Mouse (Mus musculus) left cerebral cortex, postnatal 25 days (tissue): ENCODE results near the gene Sv2a. TPM values are rescaled to one million over a fixed set of nuclear protein-coding genes. Genes with fewer than 3 reads are reported as not detected.
"Not testable (repeated sequence)": the region's sequence is repeated elsewhere in the genome, so short reads cannot be mapped to it uniquely, and the experiment has no call there.

Source experiments
- DNase-seq, 2 experiments: peaks; one replicate each; pipeline ENCODE4 v3.0.0; 2022; ENCODE audit warnings: low spot score in 2 of 2, mixed read lengths in 1 of 2
- intact Hi-C: fragments of 180-260 bp; cut with DNase I; formaldehyde crosslinking; loops from one replicate; pipeline ENCODE4 v1.15.1; 2025
- total RNA-seq, 2 experiments: library from RNA; stranded (reverse); gene quantifications; 2 replicates each; pipeline ENCODE4 v1.2.3; 2021

The Sv2a gene
- total RNA-seq, 2 experiments from 2014 or later: 429 to 435 TPM

DNA sequence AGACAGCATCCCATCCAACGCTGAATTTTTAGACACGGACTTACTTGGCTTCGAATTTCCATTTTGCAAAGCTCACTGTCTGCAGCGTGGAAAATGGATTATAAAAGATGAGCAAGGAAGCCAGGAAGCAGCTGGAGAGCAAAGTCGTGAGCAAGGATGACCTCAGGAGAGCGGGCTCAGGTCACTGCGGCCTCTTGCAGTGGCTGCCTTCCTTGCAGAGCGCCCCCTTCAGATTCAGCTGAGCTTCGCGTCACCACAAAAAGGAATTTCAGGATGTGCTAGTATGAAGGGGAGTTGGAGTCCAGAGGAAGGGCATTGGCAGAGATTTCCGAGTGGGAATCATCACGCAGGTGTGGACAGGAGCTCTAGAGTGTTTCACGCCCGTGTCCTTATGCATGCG, 28.3 kb downstream of the Sv2a start:
- intact Hi-C loops: no loop called here
- DNase-seq: no peak

DNA sequence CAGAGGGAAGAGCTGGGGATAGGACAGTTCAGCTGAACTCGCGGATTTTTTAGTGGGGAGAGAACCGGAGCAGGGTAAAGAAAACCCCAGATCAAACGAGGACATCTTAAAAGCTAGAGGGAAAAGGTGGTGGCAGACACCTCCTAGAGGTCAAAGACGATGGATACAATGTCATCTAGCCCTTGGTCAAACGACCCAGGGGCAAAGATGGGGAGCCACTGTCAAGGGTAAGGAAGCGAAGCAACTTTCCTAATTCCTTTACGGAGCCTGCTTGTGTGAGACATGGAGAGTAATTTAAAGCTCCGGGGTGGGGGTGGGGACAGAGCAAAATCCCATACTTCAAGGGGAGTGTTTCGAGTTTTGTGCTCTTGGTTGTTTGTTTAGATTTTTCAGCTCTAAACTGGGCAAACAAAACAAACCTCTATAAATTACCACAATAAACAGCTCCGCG, 38.3 kb downstream of the Sv2a start:
- intact Hi-C loops: loop anchor here (5.0 kb wide), 1 partner anchor 147 kb away; no protein-coding TSS in a partner anchor
- peak in 1 of 2 experiments; percentile 48 for DNase-seq

DNA sequence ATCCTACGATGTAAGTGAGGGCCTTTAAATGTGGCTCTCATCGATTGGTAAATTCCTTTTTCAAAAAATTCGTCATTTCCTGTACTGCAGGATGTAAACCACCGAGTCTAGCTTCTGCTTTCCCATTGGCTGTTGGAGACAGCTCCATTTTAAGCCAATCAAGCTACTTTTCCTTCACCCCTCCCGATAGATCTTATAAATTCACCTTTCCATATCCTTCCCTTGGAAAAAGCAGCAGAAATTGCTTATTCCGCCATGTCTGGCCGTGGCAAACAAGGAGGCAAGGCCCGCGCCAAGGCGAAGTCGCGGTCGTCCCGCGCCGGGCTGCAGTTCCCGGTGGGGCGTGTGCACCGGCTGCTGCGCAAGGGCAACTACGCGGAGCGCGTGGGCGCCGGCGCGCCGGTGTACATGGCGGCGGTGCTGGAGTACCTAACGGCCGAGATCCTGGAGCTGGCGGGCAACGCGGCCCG, 38.7 kb downstream of the Sv2a start, which contains the start of the genes Bola1 and Hist2h2ab:
Bola1 (minus strand) TSS at position 49 of the 470 bp plus-strand sequence.
Hist2h2ab (plus strand) TSS at position 205 of the 470 bp plus-strand sequence.
- DNase-seq: peak; percentile 82 to 95
- intact Hi-C loops: loop anchor here (2.0 to 5.0 kb wide), 2 partner anchors 43 to 147 kb away; partner anchors contain the start of gene Hist2h4

DNA sequence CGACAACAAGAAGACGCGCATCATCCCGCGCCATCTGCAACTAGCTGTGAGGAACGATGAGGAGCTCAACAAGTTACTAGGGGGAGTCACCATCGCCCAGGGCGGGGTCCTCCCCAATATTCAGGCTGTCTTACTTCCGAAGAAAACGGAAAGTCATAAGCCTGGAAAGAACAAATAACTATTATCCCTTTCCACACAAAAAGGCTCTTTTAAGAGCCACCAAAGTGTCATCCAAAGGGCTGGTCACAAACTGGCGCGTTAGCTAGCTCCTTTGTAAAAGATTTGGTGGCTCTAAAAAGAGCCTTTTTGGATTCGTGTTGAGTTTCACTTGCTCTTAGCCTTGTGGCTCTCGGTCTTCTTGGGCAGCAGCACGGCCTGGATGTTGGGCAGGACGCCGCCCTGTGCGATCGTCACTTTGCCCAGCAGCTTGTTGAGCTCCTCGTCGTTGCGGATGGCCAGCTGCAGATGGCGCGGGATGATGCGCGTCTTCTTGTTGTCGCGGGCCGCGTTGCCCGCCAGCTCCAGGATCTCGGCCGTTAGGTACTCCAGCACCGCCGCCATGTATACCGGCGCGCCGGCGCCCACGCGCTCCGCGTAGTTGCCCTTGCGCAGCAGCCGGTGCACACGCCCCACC, 39.3 kb downstream of the Sv2a start:
- not testable (repeated sequence) for DNase-seq
- intact Hi-C loops: loop anchor here (2.0 kb wide), 1 partner anchor 43 kb away; the partner anchor contains the start of gene Hist2h4

DNA sequence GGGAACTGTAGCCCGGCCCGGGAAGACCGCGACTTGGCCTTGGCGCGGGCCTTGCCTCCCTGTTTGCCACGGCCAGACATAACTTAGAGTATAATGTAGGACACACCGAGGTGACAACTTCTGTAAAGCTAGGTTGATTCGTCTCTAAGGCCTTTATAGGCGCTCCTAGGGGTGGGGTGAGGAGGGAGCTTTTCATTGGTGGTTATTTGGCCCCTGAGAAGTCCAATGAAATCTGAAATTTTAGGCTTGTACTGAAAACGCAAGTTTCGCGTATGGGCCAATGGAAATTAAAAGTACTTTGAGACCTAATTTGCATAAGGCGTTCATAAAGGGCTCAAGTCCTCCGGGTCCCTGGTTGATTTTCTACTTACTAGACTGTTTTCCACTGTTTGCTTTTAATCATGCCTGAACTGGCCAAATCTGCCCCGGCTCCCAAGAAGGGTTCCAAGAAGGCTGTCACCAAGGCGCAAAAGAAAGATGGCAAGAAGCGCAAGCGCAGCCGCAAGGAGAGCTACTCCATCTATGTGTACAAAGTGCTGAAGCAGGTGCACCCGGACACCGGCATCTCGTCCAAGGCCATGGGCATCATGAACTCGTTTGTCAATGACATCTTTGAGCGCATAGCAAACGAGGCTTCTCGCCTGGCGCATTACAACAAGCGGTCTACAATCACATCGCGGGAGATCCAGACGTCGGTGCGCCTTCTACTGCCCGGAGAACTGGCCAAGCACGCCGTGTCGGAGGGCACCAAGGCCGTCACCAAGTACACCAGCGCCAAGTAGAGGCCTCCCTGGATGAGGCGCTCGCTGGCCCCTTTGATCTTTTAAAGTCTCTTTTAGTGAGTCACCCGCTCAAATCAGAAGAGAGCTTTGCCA, 40.1 kb downstream of the Sv2a start, which contains the start of the genes Hist2h2ac and Hist2h2be:
Hist2h2ac (minus strand) TSS at position 116 of the 875 bp plus-strand sequence.
Hist2h2be (plus strand) TSS at position 355 of the 875 bp plus-strand sequence.
- peak; percentile 87 to 96 for DNase-seq
- intact Hi-C loops: loop anchor here (2.0 kb wide), 1 partner anchor 42 kb away; the partner anchor contains the start of gene Hist2h4

DNA sequence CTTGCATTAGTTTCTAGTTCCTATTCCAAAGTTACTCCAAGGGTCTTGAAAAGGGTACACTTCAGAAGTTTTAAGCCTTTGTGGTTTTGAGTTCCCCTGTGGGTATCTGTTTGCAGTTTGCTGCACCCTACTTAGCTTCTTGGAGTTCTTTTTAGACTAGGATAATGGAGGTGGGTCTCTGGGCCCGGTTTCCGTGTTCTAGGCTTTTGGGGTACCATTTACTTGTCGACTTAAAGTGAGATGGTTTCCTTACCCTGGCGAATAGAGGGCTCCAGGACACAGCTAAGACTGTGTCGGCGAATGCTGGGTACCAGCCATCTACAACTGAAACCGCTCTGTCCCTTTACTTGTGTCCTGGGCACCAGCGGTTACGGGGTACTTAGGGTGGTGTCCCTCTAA, 40.7 kb downstream of the Sv2a start:
- no peak for DNase-seq
- intact Hi-C loops: loop anchor here (2.0 kb wide), 1 partner anchor 41 kb away; the partner anchor contains the start of gene Hist2h4

DNA sequence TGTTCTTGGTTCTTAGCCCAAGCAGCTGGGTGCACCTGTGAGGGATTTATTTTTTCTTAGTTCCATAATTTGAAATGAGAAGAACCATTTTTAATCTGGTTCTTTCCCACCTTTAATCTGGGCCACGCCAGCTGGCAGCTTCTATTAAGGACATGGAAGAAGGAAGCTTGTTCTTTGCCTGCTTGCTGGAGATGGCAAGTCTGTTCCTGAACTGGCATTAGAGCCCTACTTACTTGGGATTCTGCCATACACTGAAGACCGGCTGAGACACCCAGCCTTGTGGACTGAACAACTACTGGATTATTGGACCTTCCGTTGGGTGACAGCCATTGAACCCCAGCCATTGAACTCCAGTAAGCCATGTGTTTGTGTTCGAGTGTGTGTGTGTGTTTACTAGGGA, 41.8 kb downstream of the Sv2a start:
- intact Hi-C loops: no loop called here
- peak in 1 of 2 experiments; percentile 19 for DNase-seq

DNA sequence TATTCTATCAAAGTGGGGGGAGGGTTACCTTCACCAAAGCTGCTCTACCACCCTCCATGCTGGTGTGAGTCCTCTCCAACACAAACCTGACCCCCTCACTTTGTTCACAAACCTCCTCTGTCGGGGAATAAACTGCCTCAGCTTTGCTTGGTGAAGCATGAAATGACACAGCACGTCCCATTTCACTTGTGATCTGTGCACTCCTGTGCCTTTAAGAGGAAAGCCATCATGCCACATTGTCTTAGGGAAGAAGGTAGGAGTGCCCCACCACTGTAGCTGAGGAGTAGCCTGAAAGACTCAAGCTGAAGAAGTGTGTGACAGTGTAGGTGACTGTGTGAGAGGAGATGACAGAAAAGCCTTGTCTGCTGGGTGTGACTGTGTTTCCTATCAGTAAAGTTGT, 44.5 kb downstream of the Sv2a start:
- DNase-seq: no peak
- intact Hi-C loops: no loop called here

DNA sequence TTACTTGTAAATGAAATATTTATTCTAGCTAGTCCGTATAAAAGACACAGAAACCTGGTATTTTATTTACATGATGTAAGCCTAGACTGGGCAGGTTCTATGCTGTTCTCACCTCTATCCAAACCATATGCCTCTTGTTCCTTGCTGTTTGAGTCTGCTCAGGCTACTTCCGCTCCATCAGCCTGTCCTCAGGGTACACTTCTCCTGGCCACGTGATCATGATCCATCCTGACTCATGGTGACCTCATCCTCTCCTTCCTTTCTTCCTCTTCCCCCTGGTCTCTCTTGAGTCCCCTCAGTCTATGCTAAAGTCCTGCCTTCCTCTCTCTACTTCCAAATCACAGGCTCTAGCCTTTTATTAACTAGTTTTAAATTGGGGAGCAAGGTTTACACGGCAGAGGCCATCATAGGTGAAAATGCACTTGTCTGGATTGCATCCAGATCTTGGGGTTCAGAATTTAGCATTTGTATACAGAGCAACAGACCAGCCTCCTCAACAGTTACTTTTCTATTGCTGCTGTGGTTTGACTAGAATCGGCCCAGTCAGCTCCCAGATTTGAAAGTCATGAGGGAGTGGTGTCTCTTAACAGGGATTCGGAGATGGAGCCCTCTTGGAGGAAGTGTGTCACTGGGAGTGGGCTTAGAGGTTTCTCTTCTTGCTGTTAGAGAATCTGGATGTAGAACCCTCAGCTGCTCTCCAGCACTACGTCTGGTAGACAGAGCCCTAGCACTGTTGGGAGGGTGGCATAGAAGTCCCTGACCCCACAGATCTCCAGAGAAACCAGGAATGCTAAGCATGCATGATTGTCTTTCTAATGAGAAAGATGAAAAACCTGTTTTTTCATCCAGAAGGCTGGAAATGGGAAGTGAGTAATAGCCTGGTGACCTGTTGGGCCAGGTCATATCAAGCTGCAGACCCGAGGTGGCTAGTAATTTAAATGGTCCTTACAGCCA, 46.0 kb downstream of the Sv2a start:
- intact Hi-C loops: no loop called here
- DNase-seq: no peak

DNA sequence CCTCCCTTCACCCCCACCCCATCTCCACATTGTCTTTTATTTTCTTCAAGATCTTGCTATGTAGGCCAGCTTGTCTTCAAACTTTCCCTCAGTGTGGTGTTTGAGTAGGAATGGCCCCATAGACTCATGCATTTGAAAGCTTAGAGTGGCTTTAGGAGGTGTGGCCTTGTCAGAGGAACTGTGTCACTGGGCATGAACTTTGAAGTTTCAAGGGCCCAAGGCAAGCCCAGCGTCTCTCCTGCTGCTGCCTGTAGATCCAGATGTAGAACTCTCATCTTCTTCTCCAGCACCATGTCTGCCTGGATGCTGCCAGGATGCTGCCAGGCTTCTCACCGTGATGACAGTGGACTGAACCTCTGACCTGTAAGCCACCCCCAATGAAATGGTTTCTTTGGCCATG, 47.9 kb downstream of the Sv2a start:
- intact Hi-C loops: no loop called here
- no peak for DNase-seq

DNA sequence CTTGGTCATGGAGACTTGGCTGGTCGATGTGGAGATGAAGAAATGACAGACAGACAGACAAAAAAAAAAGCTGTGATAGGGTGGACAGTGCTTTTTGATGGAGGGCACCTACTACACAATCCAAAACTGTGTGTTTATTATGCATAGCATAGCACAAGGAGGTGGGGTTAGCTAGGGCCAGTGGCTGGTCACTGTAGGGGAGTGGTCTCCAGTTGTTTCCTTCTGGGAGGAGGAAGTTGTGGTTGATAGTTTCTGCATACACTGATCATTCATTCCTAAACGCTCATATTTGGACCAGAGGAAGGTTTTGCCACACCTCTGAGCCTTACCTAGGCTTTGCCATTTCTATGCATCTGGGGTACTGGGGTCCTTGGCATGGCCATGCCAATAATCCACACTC, 49.5 kb downstream of the Sv2a start:
- intact Hi-C loops: no loop called here
- DNase-seq: no peak

DNA sequence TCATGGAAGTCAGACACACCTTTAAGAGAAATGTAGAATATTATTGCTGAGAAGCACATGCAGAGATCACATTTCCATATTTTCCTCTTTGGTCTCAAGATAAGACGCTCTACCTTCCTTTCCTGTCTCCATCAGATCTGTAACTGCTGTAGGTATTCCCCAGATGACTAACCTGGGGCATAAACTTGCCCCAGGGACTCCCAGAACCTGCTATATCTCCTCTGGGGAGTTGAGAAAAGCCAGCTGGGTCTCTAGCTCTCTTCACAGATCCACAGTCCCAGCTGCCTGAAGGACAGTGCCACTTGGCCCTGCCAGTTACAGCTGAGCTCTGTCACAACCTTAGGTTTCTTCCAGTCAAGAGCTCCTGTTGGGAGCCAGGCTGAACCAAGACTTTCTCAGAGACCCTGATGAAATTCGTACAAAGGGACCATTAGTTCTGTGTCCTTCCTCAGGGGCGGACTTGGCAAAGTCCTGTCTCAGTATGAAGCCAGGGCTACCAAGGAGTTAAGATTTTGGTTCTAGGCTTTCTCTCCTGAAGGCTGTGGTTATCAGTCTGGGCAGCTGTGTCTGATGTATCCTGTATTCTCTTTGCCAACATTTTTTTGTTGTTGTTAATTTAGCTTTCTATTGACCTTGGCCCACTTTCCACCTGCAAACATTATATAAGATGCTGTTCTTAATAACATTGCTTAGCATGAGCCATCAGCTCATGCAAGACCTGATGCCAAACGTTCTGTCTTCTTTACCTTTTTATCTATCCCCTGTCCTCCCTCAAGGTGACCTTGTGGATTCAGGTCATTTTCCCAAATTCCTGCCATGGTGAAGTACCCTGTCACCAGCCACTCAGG, 50.2 kb downstream of the Sv2a start:
- no peak for DNase-seq
- intact Hi-C loops: no loop called here

DNA sequence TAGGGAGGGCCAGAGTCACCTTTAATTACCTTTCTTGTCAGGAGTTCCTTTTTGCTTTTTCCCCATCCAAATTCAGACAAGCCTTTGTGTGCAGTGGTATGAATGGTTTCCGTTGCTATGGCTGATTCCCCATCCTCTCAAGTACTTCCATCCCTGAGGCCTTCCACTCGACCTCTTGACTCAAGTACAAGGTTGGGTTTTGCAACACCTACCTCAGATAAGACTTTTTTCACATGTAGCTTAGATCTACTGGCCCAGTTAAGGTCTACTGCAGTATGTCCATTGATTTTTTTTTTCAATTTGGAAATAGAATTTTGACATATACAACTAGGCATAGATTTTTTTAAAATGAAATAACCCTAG, 50.8 kb downstream of the Sv2a start:
- intact Hi-C loops: no loop called here
- DNase-seq: no peak

DNA sequence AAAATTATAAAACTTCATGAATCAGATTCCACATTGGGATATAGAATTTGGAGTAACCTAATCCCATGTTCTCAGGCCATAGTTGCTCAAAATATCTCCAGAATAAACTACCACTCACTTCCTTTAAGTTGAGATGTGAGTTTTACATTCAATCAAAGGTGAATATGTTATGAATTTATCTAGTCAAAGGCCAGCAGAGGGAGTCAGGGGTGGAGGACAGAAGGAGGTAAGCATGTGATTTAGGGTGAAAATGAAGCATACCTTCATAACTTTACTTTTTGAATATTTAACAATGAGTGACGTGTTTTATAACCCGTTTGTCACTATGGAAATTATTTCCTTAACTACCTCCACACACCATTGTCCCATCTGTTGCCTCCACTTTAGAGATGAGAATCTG, 54.0 kb downstream of the Sv2a start:
- intact Hi-C loops: no loop called here
- DNase-seq: no peak

DNA sequence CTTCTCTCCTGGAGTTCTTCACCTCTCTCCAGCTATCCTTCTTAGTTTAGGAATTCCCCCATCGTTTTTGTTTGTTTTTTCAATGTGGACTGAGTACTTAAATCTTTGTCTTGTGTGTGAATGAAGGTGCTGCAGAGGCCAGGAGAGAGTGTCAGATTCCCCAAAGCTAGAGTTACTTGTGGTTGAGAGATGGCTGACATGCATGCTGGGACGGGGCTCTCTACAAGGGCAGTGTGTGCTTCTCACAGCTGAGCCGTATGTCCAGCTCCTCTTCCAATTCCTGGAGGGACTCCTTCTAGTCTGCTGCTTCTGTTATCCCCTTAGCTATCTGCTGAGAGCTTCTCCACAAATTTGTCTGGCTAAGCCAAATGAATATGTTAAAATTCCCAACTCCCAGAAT, 54.9 kb downstream of the Sv2a start:
- no peak for DNase-seq
- intact Hi-C loops: no loop called here

DNA sequence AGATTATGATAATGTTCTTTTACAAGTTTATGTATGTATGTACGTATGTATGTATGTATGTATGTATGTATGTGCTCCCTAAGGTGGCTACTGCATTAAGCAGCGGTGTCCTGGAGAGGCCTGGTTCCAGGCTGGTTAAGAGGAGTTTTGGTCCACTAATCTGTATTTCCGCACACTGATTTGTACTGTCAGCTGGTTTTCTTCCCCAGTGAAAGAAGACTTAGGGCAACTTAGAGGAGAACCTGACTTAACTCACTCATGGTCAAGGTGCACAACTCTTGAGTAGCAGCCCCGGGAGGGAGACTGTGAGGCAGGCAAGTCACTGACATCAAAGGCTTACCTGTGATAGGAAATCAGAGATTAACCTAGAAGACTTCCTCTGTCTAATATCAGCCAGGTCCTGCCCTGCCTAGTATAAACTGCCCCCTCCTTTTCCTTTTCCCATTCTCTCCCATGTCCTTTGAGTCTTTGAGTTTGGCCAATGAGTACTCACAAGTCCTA, 55.9 kb downstream of the Sv2a start:
- intact Hi-C loops: no loop called here
- no peak for DNase-seq

DNA sequence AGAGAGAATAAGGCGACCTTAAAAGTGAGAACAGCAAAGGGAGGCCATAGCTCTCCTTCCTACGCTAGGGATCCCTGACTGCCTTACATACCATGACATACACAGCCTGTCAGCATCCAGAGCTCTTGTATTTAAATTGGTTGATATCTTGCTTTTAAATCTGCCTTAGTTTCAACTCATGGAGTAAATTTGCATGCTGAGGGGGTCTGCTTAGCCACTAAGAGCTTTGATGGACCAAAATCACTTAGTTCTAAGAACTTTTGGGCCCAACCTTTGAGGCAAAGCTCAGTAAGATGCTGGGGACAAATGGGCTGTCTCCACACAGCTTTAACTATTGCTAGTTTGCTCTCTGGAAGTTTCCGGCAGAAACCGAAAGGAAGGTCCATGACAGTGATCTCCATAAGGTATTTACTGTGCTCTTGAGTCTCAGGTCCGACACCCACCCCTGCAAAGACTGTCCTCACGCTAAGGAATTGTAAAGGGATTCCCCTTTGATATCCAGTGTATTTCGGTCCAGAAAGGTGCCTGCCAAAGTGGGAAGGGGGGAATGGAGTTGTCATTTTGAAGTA, 56.5 kb downstream of the Sv2a start:
- DNase-seq: no peak
- intact Hi-C loops: no loop called here
